In genomic region chr1:83161658-83162057, GRCm38 (mm10) we compare ENCODE assay signal across 18 mouse cellular contexts. TPM values are rescaled to one million over a fixed set of nuclear protein-coding genes. Genes with fewer than 3 reads are reported as not detected.
"Had no signal": no experiment of that assay in that cellular context is flagged by ENCODE, and none has a peak within 500 bp of the region (broad histone marks: within the 10 kb centered on the region; RNA-seq: fewer than 3 reads in every experiment).

No protein-coding gene starts in this region.

- ATAC-seq: intestine, embryonic 16.5 days had no signal

- H3K27me3 ChIP-seq: hindbrain, embryonic 13.5 days; limb, embryonic 13.5 days; neural tube, embryonic 12.5 days; stomach, embryonic 15.5 days had no signal

- DNase-seq: layer of hippocampus, adult 9-11 months; layer of hippocampus, postnatal 36 days; lung, adult 18-20 months; midbrain, embryonic 14.5 days; retina, postnatal 1 day had no signal

- H3K9ac ChIP-seq: hindbrain, embryonic 13.5 days; limb, embryonic 13.5 days; liver, embryonic 14.5 days; neural tube, embryonic 12.5 days; stomach, embryonic 15.5 days had no signal

- H3K36me3 ChIP-seq: hindbrain, embryonic 13.5 days; limb, embryonic 13.5 days; neural tube, embryonic 12.5 days; stomach, embryonic 15.5 days had no signal

- H3K4me1 ChIP-seq: hindbrain, embryonic 13.5 days; limb, embryonic 13.5 days; neural tube, embryonic 12.5 days; stomach, embryonic 15.5 days had no signal

- H3K27ac ChIP-seq: hindbrain, embryonic 13.5 days; limb, embryonic 13.5 days; liver, embryonic 14.5 days; neural tube, embryonic 12.5 days; stomach, embryonic 15.5 days had no signal

- H3K9me3 ChIP-seq: hindbrain, embryonic 13.5 days; limb, embryonic 13.5 days; neural tube, embryonic 12.5 days; stomach, embryonic 15.5 days had no signal

- H3K4me3 ChIP-seq: hindbrain, embryonic 13.5 days; limb, embryonic 13.5 days; neural tube, embryonic 12.5 days; stomach, embryonic 15.5 days had no signal

- H3K4me2 ChIP-seq: hindbrain, embryonic 13.5 days; limb, embryonic 13.5 days; neural tube, embryonic 12.5 days; stomach, embryonic 15.5 days had no signal

RNA-seq across cellular contexts. Expression of gene Daw1, which starts 2.1 kb away (rescaled TPM):
- total RNA-seq: liver, adult 2 months; megakaryocyte-erythroid progenitor cell, adult 5-6 weeks had no signal
- polyA plus RNA-seq: intestine, embryonic 16.5 days; liver, adult 2 months; liver, embryonic 14.5 days; neural tube, embryonic 12.5 days; spleen, adult 2 months had no signal

RNA-seq across cellular contexts. Expression of gene Ccl20, which starts 45.1 kb away (rescaled TPM):
- total RNA-seq: layer of hippocampus, adult 18-20 months; layer of hippocampus, postnatal 36 days; left cerebral cortex, adult 8-10 months; left cerebral cortex, postnatal 25 days; liver, adult 2 months; megakaryocyte-erythroid progenitor cell, adult 5-6 weeks had no signal
- polyA plus RNA-seq: hindbrain, embryonic 13.5 days; limb, embryonic 13.5 days; liver, adult 2 months; lung, embryonic 16.5 days; midbrain, embryonic 14.5 days; neural tube, embryonic 12.5 days; spleen, adult 2 months had no signal
